Mouse (Mus musculus): ENCODE results near the gene Arhgap27.

GRCm38 (mm10) chr11:103309956-103310574, 53.4 kb downstream of the Arhgap27 start:
- no peak for TF ChIP-seq CTCF (IDR thresholded peaks at IDR 0.05; ENCODE audit: low read depth)
- no peak for TF ChIP-seq EP300 (optimal IDR thresholded peaks at IDR 0.05)

Data from stomach, postnatal 0 days (tissue).